Mouse (Mus musculus) ES-E14 (cell line): ENCODE measurements at regions not wholly inside any gene's neighbourhood (a gene's known extent, or its start where the extent isn't known, plus 50 kb on each side); places are given as distances from the start of the nearest gene placed in this dataset.

Experiments
- DNase-seq: peaks from one replicate; pipeline ENCODE4 v3.0.0-alpha.2; 2013; ENCODE audit warnings: low read depth, low spot score
- H3K27ac ChIP-seq: 2 replicates; pipeline ENCODE4 v1.5.1; 2012; ENCODE audit warnings: low read depth, mild to moderate bottlenecking, low read length, moderate library complexity, mixed read lengths; ENCODE audit not compliant: poor library complexity, insufficient read depth, severe bottlenecking
- H3K36me3 ChIP-seq: 2 replicates; pipeline ENCODE4 v1.6.1; 2012; ENCODE audit warnings: mild to moderate bottlenecking, low read length, moderate library complexity, mixed read lengths; ENCODE audit not compliant: control insufficient read depth, poor library complexity, insufficient read depth, severe bottlenecking
- H3K4me1 ChIP-seq, 2 experiments: fragments of 150-350 bp in 1 of 2; sonication (generic) in 1 of 2; 2 replicates each; pipeline ENCODE4 v1.6.1; 2012; ENCODE audit warnings: low read length in 2 of 2, mild to moderate bottlenecking in 1 of 2, mixed read lengths in 1 of 2; ENCODE audit not compliant: control insufficient read depth in 2 of 2, insufficient read depth in 2 of 2, poor library complexity in 1 of 2
- H3K4me3 ChIP-seq, 2 experiments: fragments of 150-350 bp in 1 of 2; sonication (generic) in 1 of 2; 2 replicates each; pipeline ENCODE4 v1.5.1; 2012; ENCODE audit warnings: low read length in 2 of 2, low read depth in 1 of 2, mild to moderate bottlenecking in 1 of 2, mixed read lengths in 1 of 2; ENCODE audit not compliant: insufficient read depth in 1 of 2, poor library complexity in 1 of 2, severe bottlenecking in 1 of 2
- H3K9ac ChIP-seq: 2 replicates; pipeline ENCODE4 v1.6.1; 2012; ENCODE audit warnings: low read depth, mild to moderate bottlenecking, low read length, mixed read lengths; ENCODE audit not compliant: poor library complexity, insufficient read depth, severe bottlenecking
- H3K9me3 ChIP-seq: fragments of 150-350 bp; sonication (generic); 2 replicates; pipeline ENCODE4 v1.6.1; 2012; ENCODE audit warnings: low read depth, mild to moderate bottlenecking, low read length; ENCODE audit not compliant: control insufficient read depth, insufficient read depth
- CHD2 ChIP-seq: IDR thresholded peaks from 2 replicates; pipeline ENCODE4 v1.6.1; 2014; ENCODE audit warnings: mild to moderate bottlenecking, low read depth, low read length, inconsistent platforms
- HCFC1 ChIP-seq: IDR thresholded peaks from 2 replicates; pipeline ENCODE4 v1.6.1; 2012; ENCODE audit warnings: low read length, inconsistent platforms, borderline replicate concordance; ENCODE audit not compliant: insufficient read depth
- MAFK ChIP-seq: IDR thresholded peaks from 2 replicates; pipeline ENCODE4 v1.6.1; 2014; ENCODE audit warnings: mild to moderate bottlenecking, low read depth, low read length, inconsistent platforms; ENCODE audit not compliant: insufficient read depth
- ZC3H11A ChIP-seq: IDR thresholded peaks from 2 replicates; pipeline ENCODE4 v1.6.1; 2012; ENCODE audit warnings: low read depth, mild to moderate bottlenecking, inconsistent platforms, low read length, borderline replicate concordance
- ZNF384 ChIP-seq: IDR thresholded peaks from 2 replicates; pipeline ENCODE4 v1.6.1; 2012; ENCODE audit warnings: low read depth, low read length, inconsistent platforms
- in situ Hi-C, 2 experiments: fragments of 600-800 bp; cut with MboI; formaldehyde crosslinking; loops; one replicate each; pipeline ENCODE4 v1.15.1; 2025; ENCODE audit warnings: low sequenced_read_pairs in 2 of 2, inconsistent platforms in 1 of 2; ENCODE audit not compliant: unreplicated experiment in 2 of 2

DNA sequence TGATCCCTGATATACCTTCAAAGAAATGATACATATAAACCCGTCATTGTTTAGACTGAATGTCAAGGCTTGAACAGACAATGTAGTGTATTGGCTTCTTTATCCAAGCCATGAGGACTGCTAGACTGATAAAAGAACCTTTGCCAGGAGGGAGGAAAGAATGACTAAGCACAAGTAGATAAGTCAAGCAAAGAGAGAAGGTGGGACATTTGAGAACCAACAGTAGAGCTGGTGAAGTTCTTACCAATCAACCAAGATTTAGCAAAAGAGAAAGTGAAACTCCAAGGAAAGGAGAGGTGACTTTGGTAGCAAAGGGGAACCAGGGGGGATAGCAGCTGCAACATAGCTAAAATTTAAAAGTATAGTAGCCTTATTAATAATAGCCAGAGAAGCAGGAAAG, 273.0 kb upstream of the Ldb2 start:
- Histone ChIP-seq H3K9ac (no peak overlapping the region), H3K36me3 (no peaks in the 10 kb centered on the region), H3K4me3 (no peak overlapping the region), H3K27ac (no peak overlapping the region), H3K9me3 (no peaks in the 10 kb centered on the region), H3K4me1 (no peaks in the 10 kb centered on the region)
- TF ChIP-seq ZNF384: no peak
- no peak for TF ChIP-seq HCFC1
- TF ChIP-seq CHD2: no peak
- no peak for DNase-seq
- in situ Hi-C loops: no loop called here

DNA sequence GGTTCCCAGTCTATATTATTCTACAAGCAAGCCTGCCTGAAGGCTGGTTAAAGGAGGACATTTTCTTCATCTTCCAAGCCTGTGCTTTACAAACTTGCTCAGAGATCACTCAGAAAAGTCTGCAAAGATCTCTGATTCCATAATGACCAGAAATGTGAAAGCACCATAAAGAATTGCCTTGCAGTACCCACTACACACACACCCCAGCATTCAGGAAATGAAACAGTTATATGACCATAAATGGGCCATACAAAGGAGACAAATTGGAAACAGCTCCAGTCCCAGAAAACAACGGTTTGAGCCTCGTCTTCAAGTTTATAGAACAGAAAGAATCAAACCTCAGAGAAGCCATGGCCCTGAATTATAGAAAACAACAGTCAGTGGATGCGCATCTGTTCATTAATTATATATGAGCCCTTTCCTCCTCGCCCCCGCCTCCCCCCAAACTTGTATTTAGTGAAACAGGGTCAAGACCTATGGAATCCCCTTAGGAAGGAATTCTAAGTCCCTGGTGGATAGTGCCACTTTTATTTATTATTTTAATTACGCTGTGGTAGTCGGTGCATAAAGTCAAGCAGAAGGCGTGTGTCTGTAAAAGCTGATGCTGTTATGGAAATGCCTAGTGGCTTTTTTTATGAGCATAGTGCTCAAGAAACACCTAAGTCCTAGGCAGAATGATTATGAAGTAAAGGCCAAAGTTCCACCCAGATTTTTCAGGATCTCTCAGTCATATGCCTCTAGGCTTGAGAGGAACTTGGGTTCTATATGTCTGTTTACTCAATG, 266.6 kb upstream of the Ldb2 start:
- H3K27ac ChIP-seq: no peak overlapping the region
- in situ Hi-C loops: no loop called here

DNA sequence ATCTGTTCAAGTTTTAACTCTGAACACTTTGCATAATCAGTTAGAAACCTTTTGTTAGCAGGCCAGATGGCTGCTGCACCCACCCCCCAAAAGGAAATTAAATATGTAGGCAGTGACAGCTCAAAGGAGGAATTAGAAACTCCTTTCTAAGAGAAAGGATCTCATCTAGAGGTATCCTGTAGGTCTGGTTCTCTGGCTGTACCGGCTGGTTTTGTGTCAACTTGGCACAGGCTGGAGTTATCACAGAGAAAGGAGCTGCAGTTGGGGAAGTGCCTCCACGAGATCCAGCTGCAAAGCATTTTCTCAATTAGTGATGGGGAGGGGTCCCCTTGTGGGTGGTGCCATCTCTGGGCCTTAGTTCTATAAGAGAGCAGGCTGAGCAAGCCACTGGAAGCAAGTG, 263.1 kb upstream of the Ldb2 start:
- no peaks in the 10 kb centered on the region for H3K4me1 ChIP-seq
- H3K9ac ChIP-seq: no peak overlapping the region
- no peak for DNase-seq
- H3K4me3 ChIP-seq: no peak overlapping the region
- TF ChIP-seq HCFC1 (no peak), MAFK (no peak), CHD2 (no peak), ZNF384 (no peak), ZC3H11A (no peak)
- no peaks in the 10 kb centered on the region for H3K9me3 ChIP-seq
- in situ Hi-C loops: no loop called here
- no peak overlapping the region for H3K27ac ChIP-seq
- H3K36me3 ChIP-seq: no peaks in the 10 kb centered on the region

More for the DNA sequence above, 266.6 kb upstream of the Ldb2 start:
- no peak for TF ChIP-seq ZNF384
- TF ChIP-seq CHD2: no peak
- no peak for TF ChIP-seq MAFK
- TF ChIP-seq ZC3H11A: no peak
- no peak for TF ChIP-seq HCFC1
- no peaks in the 10 kb centered on the region for H3K4me1 ChIP-seq
- no peak overlapping the region for H3K9ac ChIP-seq
- H3K9me3 ChIP-seq: no peaks in the 10 kb centered on the region
- DNase-seq: no peak
- H3K36me3 ChIP-seq: no peaks in the 10 kb centered on the region
- H3K4me3 ChIP-seq: no peak overlapping the region

DNA sequence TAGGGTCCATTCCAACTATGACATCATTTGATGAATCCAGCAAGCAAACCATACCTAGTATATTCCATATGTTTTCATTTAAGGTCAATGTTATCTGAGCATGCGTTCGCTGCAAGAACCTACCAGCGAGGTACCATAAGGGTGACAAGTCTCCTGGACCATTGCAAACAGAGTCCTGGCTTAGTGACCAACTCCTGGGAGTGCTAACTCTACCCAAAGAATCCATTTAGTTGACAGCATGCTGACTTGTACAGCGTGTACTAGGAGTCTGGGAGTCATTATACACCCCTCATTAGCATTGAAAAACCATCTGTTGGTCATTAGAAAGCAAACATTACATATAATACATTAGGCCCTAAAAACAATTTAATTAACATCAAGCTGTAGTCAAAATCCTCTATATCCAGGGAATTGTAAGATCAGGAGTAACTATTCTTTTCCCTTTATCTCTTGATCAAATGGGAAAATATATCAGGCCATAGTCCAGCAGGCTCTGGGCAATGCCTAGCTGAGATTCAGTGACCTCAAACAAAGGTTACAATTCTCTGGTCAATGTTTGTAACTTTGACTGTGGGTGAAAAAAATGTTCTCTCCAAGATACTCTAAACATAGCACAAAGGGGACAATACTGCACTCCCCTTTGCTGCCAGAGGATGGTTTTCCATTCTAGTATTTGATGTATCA, 255.9 kb upstream of the Ldb2 start:
- H3K4me1 ChIP-seq: no peaks in the 10 kb centered on the region
- H3K27ac ChIP-seq: no peak overlapping the region
- no peak overlapping the region for H3K4me3 ChIP-seq
- H3K9me3 ChIP-seq: no peaks in the 10 kb centered on the region
- in situ Hi-C loops: no loop called here
- H3K36me3 ChIP-seq: no peaks in the 10 kb centered on the region
- TF ChIP-seq HCFC1 (no peak), ZNF384 (no peak)
- H3K9ac ChIP-seq: no peak overlapping the region
- no peak for DNase-seq

GRCm38 (mm10) chr5:45049410-45049809, 249.9 kb upstream of the Ldb2 start:
- H3K9me3 ChIP-seq: no peaks in the 10 kb centered on the region
- H3K27ac ChIP-seq: no peak overlapping the region
- in situ Hi-C loops: no loop called here
- no peaks in the 10 kb centered on the region for H3K4me1 ChIP-seq
- no peak overlapping the region for H3K4me3 ChIP-seq
- TF ChIP-seq MAFK: no peak
- no peak for TF ChIP-seq ZNF384
- TF ChIP-seq HCFC1: no peak
- TF ChIP-seq ZC3H11A: no peak
- no peak for TF ChIP-seq CHD2
- DNase-seq: no peak
- no peak overlapping the region for H3K9ac ChIP-seq
- H3K36me3 ChIP-seq: no peaks in the 10 kb centered on the region
